Mouse (Mus musculus) forelimb bud, embryonic 11.5 days (tissue): ENCODE data around the gene Rhbdf1.
"Not testable (repeated sequence)": the region's sequence is repeated elsewhere in the genome, so short reads cannot be mapped to it uniquely, and the experiment has no call there.

Experiments
- DNase-seq: peaks from one replicate; pipeline ENCODE4 v3.0.0-alpha.2; 2012; ENCODE audit warnings: low read depth, low spot score

Gene Rhbdf1

DNA sequence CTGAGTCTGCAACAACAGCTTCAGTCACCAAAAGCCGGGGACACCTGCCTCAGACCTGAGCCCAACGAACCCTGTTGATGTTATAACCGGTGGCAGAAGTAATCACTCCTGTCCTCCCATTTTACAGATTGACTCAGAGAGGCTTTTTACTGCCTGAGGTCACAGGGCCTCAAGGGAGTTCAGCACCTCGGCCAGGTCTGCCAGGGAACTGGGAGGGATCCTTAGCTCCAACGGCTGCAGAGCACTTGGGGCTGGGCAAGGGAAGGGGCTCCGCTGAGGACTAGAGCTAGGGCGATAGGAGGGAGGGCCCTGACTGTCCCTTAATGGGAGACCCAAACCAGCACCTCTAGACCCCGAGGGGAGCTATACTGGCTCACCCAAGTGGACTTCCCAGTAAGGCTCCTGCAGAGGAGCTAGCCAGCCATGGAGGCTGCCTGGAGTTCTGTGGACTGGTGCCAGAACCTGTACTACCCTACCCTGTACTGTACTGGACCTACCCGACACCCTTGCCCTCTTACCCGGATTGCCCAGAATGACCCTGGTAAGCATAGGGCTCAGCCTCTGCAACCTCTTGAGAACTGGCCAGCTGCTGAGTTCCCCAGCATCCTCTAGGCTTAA lies 1.4 kb downstream of the Rhbdf1 start:
- no peak for DNase-seq

DNA sequence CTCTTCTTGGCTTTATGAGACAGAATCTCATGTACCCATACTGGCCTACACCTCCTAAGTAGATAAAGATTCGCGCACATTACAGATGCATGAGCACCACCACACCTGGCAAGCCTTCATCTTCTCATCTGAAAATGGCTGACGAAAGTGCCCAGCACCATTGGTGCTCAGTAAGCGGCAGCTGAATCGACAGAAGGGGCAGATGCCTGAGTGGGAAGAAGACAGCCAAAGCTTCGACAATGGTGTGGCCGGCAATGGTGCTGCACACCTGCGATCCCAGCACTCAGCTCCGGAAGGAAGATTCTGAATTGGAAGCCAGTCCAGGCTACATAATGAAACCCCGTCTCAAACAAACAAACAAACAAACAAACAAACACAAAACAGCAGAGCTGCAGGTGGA lies 2.8 kb downstream of the Rhbdf1 start:
- no peak for DNase-seq

DNA sequence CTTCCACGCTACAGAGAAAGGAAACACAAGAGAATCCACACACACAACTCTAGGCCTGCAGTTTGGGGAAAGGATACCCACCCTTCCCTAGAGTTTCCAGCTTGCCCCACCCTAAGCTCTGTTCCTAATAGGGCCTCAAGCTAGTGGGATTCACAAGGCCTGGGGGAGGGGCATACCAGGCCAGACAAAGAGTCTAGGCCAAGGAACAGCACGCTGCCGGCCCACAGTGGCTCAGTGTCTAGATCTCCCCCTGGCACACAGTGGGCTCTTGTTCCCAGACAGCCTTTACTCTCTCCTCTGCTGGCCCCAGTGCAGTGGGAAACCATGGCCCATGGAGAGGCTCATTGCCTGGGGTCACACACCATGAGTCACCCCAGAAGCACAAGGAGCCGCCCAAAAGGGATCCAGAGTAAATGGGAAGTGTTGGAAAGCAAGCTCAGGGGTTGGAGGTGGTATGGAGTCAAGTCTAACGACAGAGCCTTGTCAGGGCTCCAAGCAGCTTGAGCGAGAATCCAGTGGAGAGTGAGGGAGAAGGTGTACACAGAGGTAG lies 3.5 kb downstream of the Rhbdf1 start:
- DNase-seq: no peak

DNA sequence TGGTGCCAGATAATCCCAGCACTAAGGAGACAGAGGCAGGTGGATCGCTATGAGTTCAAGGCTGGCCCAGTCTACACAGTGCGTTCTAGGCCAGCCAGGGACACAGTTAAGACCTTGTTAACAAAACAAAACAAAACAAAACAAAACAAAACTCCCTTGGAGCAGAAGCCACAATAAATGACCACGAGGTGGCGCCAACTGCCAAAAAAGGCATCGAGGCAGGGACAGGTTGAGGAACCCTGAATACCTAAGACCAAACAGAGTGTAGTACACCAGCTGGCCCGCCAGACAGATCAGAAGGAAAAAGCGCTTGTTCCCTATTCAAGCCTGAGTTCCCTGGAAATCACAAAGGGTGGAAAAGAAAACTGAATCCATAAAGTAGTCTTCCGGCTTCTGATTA lies 5.2 kb downstream of the Rhbdf1 start:
- no peak for DNase-seq

DNA sequence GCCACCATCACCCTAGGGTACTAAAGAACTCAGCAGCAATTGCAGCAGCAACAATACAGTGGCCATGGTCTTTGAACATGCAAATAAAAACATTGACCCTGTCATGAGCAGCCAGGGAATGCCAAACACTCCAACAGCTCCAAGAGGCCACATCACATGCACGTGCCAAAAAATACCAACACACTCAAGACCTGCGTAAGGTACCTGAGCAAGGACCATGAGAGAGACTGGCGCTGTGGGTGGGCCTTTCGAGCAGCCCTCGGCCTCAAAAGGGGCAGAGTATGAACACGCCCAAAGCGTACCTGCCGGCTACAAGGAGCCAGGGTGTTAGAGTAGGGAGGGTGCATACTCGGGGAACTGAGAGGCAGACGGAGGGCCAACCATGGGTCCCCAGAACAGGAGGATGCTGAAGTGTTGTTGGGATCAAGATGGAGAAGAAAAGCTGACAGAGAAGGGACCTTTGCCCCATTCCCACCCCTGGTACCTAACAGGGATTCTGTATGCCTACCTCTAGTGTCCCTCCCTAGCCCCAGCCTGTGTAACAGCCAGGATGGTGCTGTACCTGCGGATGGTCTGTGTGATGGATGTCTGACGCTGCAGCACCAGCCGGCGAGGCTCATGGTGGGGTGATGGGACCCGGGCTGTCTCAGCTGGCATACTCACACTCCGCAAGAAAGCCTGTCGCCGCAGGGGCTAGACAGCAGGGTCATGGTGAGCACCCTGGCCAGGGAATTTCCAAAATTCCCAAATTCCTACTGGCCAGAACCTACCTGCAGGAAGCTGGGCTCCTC lies 6.5 kb downstream of the Rhbdf1 start:
- no peak for DNase-seq

DNA sequence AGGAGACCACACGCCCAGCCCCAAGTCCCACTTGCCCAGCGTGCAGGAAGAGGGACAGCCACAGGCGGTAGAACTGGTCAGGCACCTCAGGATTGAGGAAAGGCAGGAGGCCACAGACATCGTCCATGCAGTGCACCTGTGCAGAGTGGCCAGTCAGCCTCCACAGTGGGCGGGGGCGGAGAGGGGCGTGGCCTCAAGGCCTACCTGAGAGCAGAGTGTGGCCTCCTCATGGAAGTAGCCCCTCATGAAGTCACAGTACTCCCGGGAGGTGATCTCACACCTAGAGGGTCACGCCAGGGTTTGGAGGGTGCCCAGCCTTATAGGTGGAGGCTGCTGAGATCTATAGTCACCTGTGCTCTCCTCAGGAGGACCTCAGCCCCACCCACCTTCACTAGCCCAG lies 11.5 kb downstream of the Rhbdf1 start:
- DNase-seq: no peak

DNA sequence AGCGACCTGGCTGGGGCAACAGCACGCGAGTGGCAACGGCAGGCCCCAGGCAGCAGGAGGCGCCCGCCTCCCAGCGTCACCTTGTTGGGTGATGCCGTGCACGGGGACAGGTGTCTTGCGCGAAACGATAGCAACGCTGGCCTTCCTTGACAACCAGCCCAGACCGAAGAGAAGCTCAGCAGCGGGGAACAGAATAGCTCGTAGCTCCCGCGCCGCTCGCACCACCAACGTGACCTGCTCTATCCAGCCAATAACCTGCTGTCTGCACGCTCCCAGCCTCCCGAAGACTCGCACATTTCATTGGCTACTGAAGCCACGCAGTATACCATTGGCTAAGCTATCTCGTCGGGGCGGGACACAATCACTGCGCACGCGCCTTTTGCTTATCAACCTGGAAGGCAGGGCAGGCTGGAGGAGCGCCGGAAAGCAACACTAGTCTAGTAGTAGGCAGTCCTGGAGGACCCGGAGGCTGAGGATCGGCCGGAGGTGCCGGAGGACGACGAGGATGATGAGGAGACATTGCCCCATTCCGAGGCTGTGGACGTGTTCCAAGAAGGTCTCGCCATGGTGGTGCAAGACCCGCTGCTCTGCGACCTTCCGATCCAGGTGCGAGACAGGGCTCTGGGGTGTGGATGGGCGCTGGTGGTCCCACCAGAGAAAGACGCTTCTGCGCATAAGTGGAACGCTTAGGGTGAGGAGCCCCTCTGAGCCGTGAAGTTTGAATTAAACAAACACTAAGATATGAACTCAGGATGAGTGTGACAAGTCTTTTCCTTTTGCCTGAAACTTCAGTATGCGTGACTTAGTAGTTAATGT lies 16.8 kb downstream of the Rhbdf1 start, which contains the start of gene Snrnp25:
Gene Snrnp25, plus strand, starts transcription at position 358 of the 816 bp plus-strand sequence.
- peak; percentile 97 for DNase-seq

DNA sequence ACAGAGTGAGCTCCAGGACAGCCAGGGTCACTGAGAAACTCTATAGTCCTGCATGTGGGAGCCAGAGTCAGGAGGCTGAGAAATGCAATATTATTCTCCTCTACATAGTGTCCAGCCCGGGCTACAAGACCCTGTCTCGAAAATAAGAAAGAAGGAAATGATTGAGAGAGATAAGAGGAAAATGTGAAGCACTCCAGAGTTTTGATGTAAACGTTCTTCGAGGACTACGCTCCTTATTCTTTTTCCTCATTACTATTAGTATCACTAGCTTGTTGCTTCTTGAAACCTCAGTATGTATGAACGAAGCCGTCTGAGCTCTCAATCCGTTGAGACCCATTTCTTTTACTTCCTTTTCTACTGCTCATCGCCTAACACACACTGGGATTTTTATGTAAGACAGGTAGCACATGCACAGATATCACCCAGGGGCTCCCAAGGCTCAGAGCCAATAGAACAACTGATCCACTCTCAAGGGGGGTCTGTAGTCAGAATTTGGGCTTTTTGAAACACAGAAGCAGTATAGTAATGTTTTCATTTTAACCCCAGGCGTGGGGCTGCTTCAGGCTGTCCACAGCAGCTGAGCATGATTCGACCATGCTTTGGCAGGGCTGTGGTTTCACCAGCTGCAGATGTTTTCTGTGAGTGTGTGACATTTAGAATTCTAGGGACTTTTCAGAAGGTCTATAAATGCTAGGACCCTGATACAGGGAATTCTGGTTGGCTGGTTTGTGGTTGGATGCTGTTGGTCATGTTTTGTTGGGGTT lies 20.0 kb downstream of the Rhbdf1 start:
- no peak for DNase-seq

DNA sequence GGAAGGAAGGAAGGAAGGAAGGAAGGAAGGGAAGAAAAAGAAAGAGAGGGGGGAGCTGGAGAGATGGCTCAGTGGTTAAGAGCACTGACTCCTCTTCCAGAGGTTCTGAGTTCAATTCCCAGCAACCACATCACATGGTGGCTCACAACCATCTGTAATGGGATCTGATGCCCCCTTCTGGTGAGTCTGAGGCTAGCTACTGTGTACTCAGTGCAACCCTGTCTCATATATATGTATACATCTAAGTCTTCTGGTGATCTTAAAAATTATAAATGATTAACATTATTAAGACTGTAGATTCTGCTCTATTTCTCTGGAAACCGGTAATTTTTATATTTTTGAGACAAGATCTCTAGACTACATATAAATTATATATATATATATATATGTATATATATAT lies 21.1 kb downstream of the Rhbdf1 start:
- DNase-seq: not testable (repeated sequence)

DNA sequence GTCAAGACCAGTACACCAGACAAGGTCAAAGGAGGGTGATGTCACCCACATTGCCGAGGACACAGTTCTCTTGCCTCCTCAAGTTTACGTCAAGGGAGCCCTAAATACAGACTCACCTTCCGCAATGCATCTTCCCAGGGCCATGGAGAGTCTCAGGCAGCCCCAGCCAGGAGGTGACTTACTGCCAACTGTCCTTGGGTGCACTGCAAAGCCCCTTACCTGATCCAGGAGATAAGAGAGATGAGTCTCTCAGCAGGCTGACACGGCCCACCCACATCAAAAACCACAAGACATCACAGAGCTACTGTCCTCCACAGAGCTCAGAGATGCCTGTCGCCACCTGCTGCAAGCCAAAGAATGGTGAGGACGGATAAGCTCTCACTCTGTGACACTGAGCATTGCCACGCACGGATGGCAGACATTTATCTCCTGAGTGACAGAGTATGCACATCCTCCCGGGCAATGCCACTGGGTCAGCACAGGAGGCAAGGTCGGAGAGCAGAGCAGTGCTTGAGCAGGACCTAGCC lies 22.0 kb downstream of the Rhbdf1 start, which contains the start of gene Il9r:
Gene Il9r, minus strand, starts transcription at position 205 of the 527 bp plus-strand sequence.
- DNase-seq: no peak

DNA sequence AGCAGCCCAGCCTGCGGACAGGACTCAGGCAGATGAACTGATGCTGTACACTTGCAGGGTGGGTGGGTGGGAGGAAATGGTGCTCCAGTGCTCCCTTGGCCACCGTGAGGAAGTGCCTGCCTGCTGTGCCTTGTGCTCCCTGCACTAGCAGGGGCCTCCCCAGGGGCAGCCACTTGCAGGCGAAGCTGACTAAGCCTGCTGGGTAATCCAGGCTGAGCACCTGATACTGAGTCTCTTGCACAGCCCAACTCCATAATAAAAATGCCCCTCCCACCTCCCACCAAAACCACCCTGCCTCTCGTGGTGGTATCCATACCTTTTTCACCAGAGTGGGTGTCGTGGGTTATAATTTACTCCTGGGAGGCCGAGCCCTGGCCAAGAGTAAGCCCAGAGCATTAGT lies 22.9 kb downstream of the Rhbdf1 start:
- DNase-seq: no peak

DNA sequence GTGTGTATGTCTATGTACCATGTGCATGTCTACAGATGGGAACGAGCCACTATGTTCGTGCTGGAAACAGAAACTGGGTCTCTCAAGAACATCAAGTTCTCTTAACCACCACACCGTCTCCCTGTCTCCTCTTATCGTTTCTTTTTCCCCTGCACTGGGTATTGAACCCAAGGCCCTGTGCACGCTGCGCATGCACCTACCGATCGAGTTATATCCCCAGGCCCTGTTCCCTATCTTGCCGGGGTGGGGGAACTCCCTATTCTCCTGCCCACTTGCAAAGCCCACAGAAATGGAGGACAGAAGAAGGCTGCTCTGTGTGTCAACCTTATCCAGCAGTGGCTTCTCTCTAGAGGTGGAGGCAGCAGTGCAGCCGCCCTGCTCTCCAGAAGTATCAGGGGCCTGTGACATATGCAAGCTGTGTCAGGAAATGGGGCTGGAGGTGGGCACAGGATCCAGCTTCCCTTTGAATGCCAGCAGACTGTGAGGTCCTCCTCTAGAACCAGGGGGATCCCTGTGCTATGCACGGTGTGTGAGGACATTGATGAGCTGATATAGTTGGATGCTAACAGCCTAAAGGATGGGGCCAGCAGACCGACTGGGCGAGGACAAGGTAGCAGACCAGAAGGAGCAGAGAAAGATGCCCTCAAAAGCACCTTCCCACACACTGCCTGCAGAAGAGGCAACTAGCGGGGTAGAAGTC lies 23.7 kb downstream of the Rhbdf1 start:
- DNase-seq: no peak

DNA sequence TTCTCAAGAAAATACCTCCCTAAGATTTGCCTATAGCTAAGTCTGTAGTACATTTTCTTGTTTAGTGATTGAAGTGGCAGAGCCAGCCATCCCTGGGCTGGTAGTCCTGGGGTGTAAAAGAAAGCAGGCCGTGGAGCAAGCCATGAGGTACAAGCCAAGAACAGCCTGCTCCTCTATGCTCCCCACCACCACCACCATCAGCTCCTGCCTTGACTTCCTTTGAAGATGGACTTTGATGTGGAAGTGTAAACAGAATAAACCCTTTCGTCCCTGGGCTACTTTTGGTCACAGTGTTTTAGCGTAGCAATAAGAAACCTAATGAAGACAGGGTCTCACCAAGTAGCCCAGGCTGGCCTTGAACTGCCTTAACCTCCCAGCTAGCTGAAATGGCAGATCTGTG lies 24.3 kb downstream of the Rhbdf1 start:
- no peak for DNase-seq

DNA sequence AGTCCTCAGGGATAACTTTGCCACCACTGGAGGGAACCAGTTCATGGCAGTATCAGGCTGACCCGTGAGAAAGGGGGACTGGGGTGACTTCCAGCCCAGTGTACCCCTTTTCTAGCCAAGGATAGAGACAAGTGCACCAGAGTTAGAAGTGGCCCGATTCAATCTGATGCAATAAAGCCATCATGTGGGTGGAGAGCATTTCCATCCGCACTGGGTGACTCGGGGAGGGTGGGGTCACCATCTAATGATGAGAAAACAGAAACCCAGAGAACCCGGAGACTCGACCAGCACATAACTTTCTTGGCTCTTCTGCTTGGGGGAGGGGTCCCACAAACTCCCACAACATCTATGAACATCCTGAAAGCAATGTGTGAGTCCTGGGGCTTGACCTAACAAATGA lies 25.4 kb downstream of the Rhbdf1 start:
- no peak for DNase-seq

DNA sequence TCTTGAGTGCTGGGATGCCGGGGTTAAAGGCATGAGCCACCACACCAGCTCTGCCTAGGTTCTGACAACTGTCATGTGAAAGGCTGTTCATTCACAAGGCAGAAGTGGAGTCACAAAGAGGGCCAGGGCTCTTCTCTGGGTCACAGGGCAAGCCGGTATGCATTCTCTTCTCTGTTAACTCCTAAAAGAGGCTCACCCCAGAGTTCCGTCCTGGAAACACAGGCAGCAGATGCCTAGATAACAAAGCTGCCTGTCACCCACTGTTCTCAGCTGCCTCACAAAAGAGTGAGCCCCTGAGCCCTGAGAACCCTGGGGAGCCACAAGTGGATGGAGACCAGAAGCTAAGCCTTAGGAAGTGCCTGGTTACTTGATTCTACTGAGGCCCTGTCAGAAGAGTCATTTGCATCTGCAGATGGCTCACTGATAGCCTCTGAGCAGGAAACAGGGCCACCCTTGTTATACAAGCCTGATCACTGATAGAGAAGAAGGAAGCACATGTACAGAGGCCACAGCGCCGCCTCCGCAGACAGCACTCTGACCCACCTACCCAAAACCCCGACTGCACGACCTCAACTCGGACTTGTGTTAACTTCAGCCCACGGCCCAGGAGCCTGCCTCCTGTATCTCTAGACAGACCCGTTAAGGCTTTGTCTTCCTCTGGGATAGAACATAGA lies 26.1 kb downstream of the Rhbdf1 start:
- DNase-seq: no peak

DNA sequence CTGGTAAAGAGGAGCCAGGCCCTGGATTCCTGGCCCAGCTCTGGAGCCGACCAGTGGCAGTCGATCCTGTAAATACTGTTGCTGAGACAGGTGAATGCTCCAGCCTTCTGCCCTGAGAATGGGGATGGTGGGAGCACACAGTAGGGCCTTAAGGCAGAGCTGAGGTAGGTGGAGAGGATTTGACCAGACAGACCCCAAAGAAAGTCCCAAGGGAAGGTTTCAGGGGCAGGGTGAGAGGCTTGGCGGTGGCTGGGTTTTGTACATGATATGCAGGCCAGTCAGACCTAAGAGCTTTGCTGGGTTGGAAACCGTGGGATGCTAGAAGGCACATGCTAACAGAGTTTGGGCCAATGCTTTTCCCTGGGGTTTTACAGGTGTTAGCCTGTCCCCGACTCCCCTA lies 27.5 kb downstream of the Rhbdf1 start:
- no peak for DNase-seq

DNA sequence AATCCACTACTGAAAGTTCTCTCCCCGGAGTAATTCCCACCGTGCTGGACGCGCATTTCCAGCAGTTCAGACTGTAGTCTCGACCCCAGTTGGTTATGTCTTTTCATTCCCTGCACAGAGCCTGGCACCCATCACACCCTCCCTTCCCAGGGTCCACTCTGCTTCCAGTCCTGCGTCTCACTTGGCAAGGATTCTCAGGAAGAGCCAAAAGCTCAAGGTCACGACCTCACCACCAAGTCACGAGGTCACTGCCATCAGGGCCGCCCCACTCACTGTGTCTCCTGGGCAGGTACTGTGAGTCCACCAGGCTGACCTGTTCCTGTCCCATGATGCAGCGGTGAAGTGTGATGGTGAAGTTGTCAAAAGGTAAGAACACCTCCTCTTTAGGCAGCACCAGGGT lies 28.0 kb downstream of the Rhbdf1 start:
- DNase-seq: no peak

DNA sequence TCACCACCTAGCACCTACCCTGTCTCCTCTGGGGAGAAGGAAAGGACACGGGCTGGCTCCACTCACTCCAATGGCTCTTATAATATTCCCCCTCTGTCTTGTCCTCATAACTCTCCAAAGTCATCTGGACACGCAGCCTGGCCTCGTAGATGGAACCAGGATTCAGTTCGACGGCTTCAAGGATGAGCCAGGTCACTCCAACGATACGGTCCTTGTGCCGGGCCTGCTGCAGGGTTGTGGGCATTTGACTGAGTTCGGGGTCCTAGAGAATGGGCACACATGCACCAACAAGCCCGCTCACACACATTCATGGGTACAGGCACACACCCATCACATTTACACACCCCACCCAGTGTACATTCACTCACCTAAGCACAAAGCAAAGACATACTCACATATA lies 28.9 kb downstream of the Rhbdf1 start:
- DNase-seq: no peak

DNA sequence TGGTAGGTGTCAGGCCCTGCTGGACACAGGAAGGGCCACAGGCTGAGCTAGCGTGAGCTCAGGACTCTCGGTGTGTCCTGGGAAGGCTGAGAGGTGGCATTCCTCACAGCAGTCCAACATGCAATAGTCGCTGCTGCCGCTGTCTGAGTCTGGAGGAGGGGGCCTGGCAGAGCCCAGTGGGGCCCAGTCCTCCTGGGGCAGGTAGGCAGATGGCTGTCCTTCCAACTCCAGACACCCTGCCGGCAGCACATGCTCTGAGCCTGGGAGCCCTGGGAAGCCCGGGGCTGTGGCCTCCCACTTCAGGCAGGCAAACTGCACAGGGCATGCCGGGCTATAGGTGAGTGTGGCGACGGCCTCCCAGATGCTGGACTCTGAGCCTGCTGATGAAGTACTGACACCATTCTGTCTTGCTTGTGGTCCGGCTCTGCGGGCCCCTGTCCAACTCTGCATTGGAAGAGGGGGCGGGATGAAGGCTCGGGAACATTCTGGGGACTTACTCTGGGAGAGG lies 31.4 kb downstream of the Rhbdf1 start:
- DNase-seq: no peak

DNA sequence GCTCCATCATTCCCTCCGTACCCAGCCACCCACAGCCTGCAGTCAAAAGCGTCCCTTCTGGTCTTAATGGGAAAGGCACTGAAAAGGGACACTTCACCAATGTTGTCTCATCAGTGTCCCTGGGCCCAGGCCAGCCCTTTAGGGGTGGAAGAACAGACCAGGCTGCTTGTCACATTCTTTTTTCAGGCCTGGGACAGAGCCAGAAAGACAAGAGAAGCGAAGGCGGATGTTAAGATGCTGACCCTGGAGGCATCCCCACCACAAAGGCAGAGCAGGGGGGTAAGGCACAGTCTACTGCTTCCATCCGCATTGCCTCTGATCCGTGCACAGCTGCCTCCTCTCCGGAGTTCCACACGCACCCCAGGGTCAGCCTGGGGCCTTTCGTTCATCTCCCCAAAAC lies 32.0 kb downstream of the Rhbdf1 start:
- no peak for DNase-seq
